Mouse (Mus musculus): Measurements from ENCODE around the gene Klhl42. TPM values are rescaled to one million over a fixed set of nuclear protein-coding genes. Genes with fewer than 3 reads are reported as not detected.

Klhl42 gene
- polyA plus RNA-seq, 1 experiment from 2014 or later: 9.3 TPM

GRCm38 (mm10) chr6:147062034-147062433 is 29.1 kb upstream of the Klhl42 start:
- 61% methylated on average over 7 of the region's 7 CpGs for WGBS
- no peaks in the 10 kb centered on the region for H3K27me3 ChIP-seq
- H3K9me3 ChIP-seq: no peaks in the 10 kb centered on the region
- no peak overlapping the region for H3K4me2 ChIP-seq
- ATAC-seq (ENCODE audit: insufficient number of reproducible peaks, insufficient read depth, low FRiP score, low TSS enrichment, low read depth): no peak
- H3K9ac ChIP-seq (replicated peaks): no peak overlapping the region
- no peak overlapping the region for H3K4me3 ChIP-seq (replicated peaks)
- H3K4me1 ChIP-seq (replicated peaks): peaks cover 7% of the 10 kb centered on the region
- H3K36me3 ChIP-seq: peaks cover 77% of the 10 kb centered on the region
- H3K27ac ChIP-seq: no peak overlapping the region

GRCm38 (mm10) chr6:147062694-147063093 is 28.5 kb upstream of the Klhl42 start:
- H3K9me3 ChIP-seq: no peaks in the 10 kb centered on the region
- no peak overlapping the region for H3K4me3 ChIP-seq (replicated peaks)
- peaks cover 79% of the 10 kb centered on the region for H3K36me3 ChIP-seq
- WGBS: 75% methylated on average over 7 of the region's 7 CpGs
- no peak overlapping the region for H3K9ac ChIP-seq (replicated peaks)
- H3K4me2 ChIP-seq: no peak overlapping the region
- H3K27me3 ChIP-seq: no peaks in the 10 kb centered on the region
- no peak for ATAC-seq (ENCODE audit: insufficient number of reproducible peaks, insufficient read depth, low FRiP score, low TSS enrichment, low read depth)
- H3K27ac ChIP-seq: no peak overlapping the region
- H3K4me1 ChIP-seq (replicated peaks): peaks cover 7% of the 10 kb centered on the region

GRCm38 (mm10) chr6:147064226-147064943 is 26.8 kb upstream of the Klhl42 start:
- no peaks in the 10 kb centered on the region for H3K27me3 ChIP-seq
- H3K27ac ChIP-seq: no peak overlapping the region
- no peak overlapping the region for H3K4me2 ChIP-seq
- no peak overlapping the region for H3K4me3 ChIP-seq (replicated peaks)
- whole genome bisulfite sequencing: 72% methylated on average over 10 of the region's 10 CpGs
- H3K9me3 ChIP-seq: no peaks in the 10 kb centered on the region
- ATAC-seq (ENCODE audit: insufficient number of reproducible peaks, insufficient read depth, low FRiP score, low TSS enrichment, low read depth): no peak
- H3K9ac ChIP-seq (replicated peaks): no peak overlapping the region
- H3K36me3 ChIP-seq: peaks cover 69% of the 10 kb centered on the region
- H3K4me1 ChIP-seq (replicated peaks): peaks cover 7% of the 10 kb centered on the region

GRCm38 (mm10) chr6:147064944-147065261 is 26.3 kb upstream of the Klhl42 start:
- WGBS: 61% methylated on average over 6 of the region's 6 CpGs
- H3K4me1 ChIP-seq (replicated peaks): peaks cover 7% of the 10 kb centered on the region
- H3K27ac ChIP-seq: no peak overlapping the region
- no peak overlapping the region for H3K4me3 ChIP-seq (replicated peaks)
- ATAC-seq (ENCODE audit: insufficient number of reproducible peaks, insufficient read depth, low FRiP score, low TSS enrichment, low read depth): no peak
- H3K36me3 ChIP-seq: peaks cover 64% of the 10 kb centered on the region
- H3K9ac ChIP-seq (replicated peaks): no peak overlapping the region
- H3K4me2 ChIP-seq: no peak overlapping the region
- H3K27me3 ChIP-seq: no peaks in the 10 kb centered on the region
- no peaks in the 10 kb centered on the region for H3K9me3 ChIP-seq

- Histone ChIP-seq H3K27ac (no peak overlapping the region), H3K4me1 (replicated peaks) (no peaks in the 10 kb centered on the region), H3K36me3 (peaks cover 33% of the 10 kb centered on the region), H3K27me3 (no peaks in the 10 kb centered on the region), H3K9me3 (no peaks in the 10 kb centered on the region), H3K4me2 (no peak overlapping the region), H3K9ac (replicated peaks) (no peak overlapping the region), H3K4me3 (replicated peaks) (no peak overlapping the region)
- 68% methylated on average over 5 of the region's 5 CpGs for WGBS
- no peak for ATAC-seq (ENCODE audit: insufficient number of reproducible peaks, insufficient read depth, low FRiP score, low TSS enrichment, low read depth)
Observed at GRCm38 (mm10) chr6:147075808-147076387, 15.3 kb upstream of the Klhl42 start.

GRCm38 (mm10) chr6:147076878-147077277 is 14.3 kb upstream of the Klhl42 start:
- Histone ChIP-seq H3K4me3 (replicated peaks) (no peak overlapping the region), H3K27ac (no peak overlapping the region), H3K36me3 (peaks cover 23% of the 10 kb centered on the region), H3K4me2 (no peak overlapping the region), H3K9me3 (no peaks in the 10 kb centered on the region), H3K27me3 (no peaks in the 10 kb centered on the region), H3K4me1 (replicated peaks) (no peaks in the 10 kb centered on the region), H3K9ac (replicated peaks) (no peak overlapping the region)
- 73% methylated on average over 8 of the region's 8 CpGs for WGBS
- no peak for ATAC-seq (ENCODE audit: insufficient number of reproducible peaks, insufficient read depth, low FRiP score, low TSS enrichment, low read depth)

- Histone ChIP-seq H3K4me1 (replicated peaks) (no peaks in the 10 kb centered on the region), H3K27ac (no peak overlapping the region), H3K4me3 (replicated peaks) (no peak overlapping the region)
Observed at GRCm38 (mm10) chr6:147079919-147080318, 11.3 kb upstream of the Klhl42 start.

GRCm38 (mm10) chr6:147085398-147086040 is 5.7 kb upstream of the Klhl42 start:
- Histone ChIP-seq H3K36me3 (no peaks in the 10 kb centered on the region), H3K4me2 (no peak overlapping the region), H3K9me3 (no peaks in the 10 kb centered on the region), H3K9ac (replicated peaks) (no peak overlapping the region), H3K4me3 (replicated peaks) (no peak overlapping the region), H3K4me1 (replicated peaks) (peaks cover 19% of the 10 kb centered on the region), H3K27ac (no peak overlapping the region), H3K27me3 (peaks cover 4% of the 10 kb centered on the region; the same call in 1 of the 2 replicates)
- no peak for ATAC-seq (ENCODE audit: insufficient number of reproducible peaks, insufficient read depth, low FRiP score, low TSS enrichment, low read depth)
- WGBS: 66% methylated on average over 7 of the region's 7 CpGs

More at GRCm38 (mm10) chr6:147079919-147080318, 11.3 kb upstream of the Klhl42 start:
- WGBS: 90% methylated on average over 10 of the region's 10 CpGs
- Histone ChIP-seq H3K9me3 (no peaks in the 10 kb centered on the region), H3K4me2 (no peak overlapping the region), H3K9ac (replicated peaks) (no peak overlapping the region), H3K36me3 (peaks cover 9% of the 10 kb centered on the region), H3K27me3 (no peaks in the 10 kb centered on the region)
- ATAC-seq (ENCODE audit: insufficient number of reproducible peaks, insufficient read depth, low FRiP score, low TSS enrichment, low read depth): no peak

GRCm38 (mm10) chr6:147086594-147087225 is 4.5 kb upstream of the Klhl42 start, which contains the start of gene Mansc4:
Gene Mansc4, minus strand, starts transcription at chr6:147087032.
- H3K9ac ChIP-seq (replicated peaks): peak within 1 kb of the TSS; percentile 51
- ATAC-seq (ENCODE audit: insufficient number of reproducible peaks, insufficient read depth, low FRiP score, low TSS enrichment, low read depth): peak; percentile 41
- H3K27me3 ChIP-seq: peaks cover 7% of the 10 kb centered on the region; the same call in 1 of the 2 replicates
- no peaks in the 10 kb centered on the region for H3K9me3 ChIP-seq
- WGBS: 4% methylated on average over 20 of the region's 20 CpGs
- peaks cover 19% of the 10 kb centered on the region for H3K4me1 ChIP-seq (replicated peaks)
- H3K36me3 ChIP-seq: no peaks in the 10 kb centered on the region
- peak within 1 kb of the TSS; percentile 36 for H3K4me3 ChIP-seq (replicated peaks)
- H3K27ac ChIP-seq: peak within 1 kb of the TSS; percentile 76
- peak within 1 kb of the TSS; percentile 64 for H3K4me2 ChIP-seq

- H3K27me3 ChIP-seq: peaks cover 7% of the 10 kb centered on the region; the same call in 1 of the 2 replicates
- no peak overlapping the region for H3K4me3 ChIP-seq (replicated peaks)
- H3K9ac ChIP-seq (replicated peaks): no peak overlapping the region
- no peak for ATAC-seq (ENCODE audit: insufficient number of reproducible peaks, insufficient read depth, low FRiP score, low TSS enrichment, low read depth)
- H3K9me3 ChIP-seq: no peaks in the 10 kb centered on the region
- H3K36me3 ChIP-seq: no peaks in the 10 kb centered on the region
- H3K4me2 ChIP-seq: no peak overlapping the region
- peaks cover 28% of the 10 kb centered on the region for H3K4me1 ChIP-seq (replicated peaks)
- H3K27ac ChIP-seq: no peak overlapping the region
- 44% methylated on average over 7 of the region's 7 CpGs for WGBS
Observed at GRCm38 (mm10) chr6:147087736-147088135, 3.4 kb upstream of the Klhl42 start.

- Histone ChIP-seq H3K9ac (replicated peaks) (no peak overlapping the region), H3K27ac (no peak overlapping the region), H3K4me2 (no peak overlapping the region), H3K36me3 (no peaks in the 10 kb centered on the region), H3K9me3 (no peaks in the 10 kb centered on the region), H3K4me3 (replicated peaks) (no peak overlapping the region), H3K4me1 (replicated peaks) (peaks cover 33% of the 10 kb centered on the region), H3K27me3 (peaks cover 7% of the 10 kb centered on the region; the same call in 1 of the 2 replicates)
- 80% methylated on average over 3 of the region's 3 CpGs for WGBS
- no peak for ATAC-seq (ENCODE audit: insufficient number of reproducible peaks, insufficient read depth, low FRiP score, low TSS enrichment, low read depth)
Observed at GRCm38 (mm10) chr6:147088517-147088916, 2.7 kb upstream of the Klhl42 start.

Measured in limb, embryonic 12.5 days (tissue).